Mouse (Mus musculus) heart, postnatal 0 days (tissue): ENCODE results near the gene Ciz1.
"Not testable (repeated sequence)": the region's sequence is repeated elsewhere in the genome, so short reads cannot be mapped to it uniquely, and the experiment has no call there.

Experiments used
- CTCF ChIP-seq: IDR thresholded peaks from 2 replicates; pipeline ENCODE4 v1.5.1; 2016; ENCODE audit warnings: antibody characterized with exemption, control low read depth, low read depth
- EP300 ChIP-seq: IDR thresholded peaks from 2 replicates; pipeline ENCODE4 v1.6.1; 2016; ENCODE audit warnings: antibody characterized with exemption, low read depth

DNA sequence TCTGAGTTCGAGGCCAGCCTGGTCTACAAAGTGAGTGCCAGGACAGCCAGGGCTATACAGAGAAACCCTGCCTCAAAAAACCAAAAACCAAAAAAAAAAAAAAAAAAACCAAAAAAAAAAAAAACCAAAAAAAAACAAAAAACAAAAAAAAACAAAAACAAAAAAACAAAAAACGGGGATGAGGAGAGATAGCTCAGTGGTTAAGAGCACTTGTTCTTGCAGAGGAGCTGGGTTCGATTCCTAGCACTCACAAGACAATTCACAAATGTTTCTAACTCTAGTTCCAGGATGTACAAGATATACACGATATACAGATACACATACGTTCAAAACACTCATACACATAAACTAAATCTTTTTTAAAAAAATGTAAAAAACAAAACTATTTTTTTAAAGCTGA is 10.1 kb downstream of the Ciz1 start:
- not testable (repeated sequence) for TF ChIP-seq CTCF, EP300
